Comparison of ENCODE assay signal across 11 mouse cellular contexts in genomic region chr14:58417545-58417944, GRCm38 (mm10).
"Had no signal": no experiment of that assay in that cellular context is flagged by ENCODE, and none has a peak within 500 bp of the region (broad histone marks: within the 10 kb centered on the region; RNA-seq: fewer than 3 reads in every experiment).

No protein-coding gene starts in this region.

- H3K27ac ChIP-seq: left cerebral cortex, adult 2 months; limb, embryonic 15.5 days; liver, embryonic 12.5 days; stomach, postnatal 0 days had no signal

- H3K36me3 ChIP-seq: limb, embryonic 15.5 days; liver, embryonic 12.5 days had no signal

- H3K9me3 ChIP-seq: limb, embryonic 15.5 days; liver, embryonic 12.5 days had no signal

- H3K4me2 ChIP-seq: limb, embryonic 15.5 days; liver, embryonic 12.5 days; lung, embryonic 14.5 days; midbrain, embryonic 11.5 days had no signal

- DNase-seq: kidney, postnatal 14 days; lung, embryonic 14.5 days; lung, postnatal 10 days; lung, postnatal 4 days; thymus, postnatal 4 days had no signal

- ATAC-seq: intestine, postnatal 0 days; liver, embryonic 12.5 days had no signal

- H3K27me3 ChIP-seq: limb, embryonic 15.5 days; liver, embryonic 12.5 days had no signal

- H3K9ac ChIP-seq: limb, embryonic 15.5 days; liver, embryonic 12.5 days; lung, embryonic 14.5 days had no signal

- H3K4me1 ChIP-seq: limb, embryonic 15.5 days; liver, embryonic 12.5 days had no signal

- H3K4me3 ChIP-seq: left cerebral cortex, adult 2 months; limb, embryonic 15.5 days; liver, embryonic 12.5 days had no signal
